Mouse (Mus musculus) embryo, embryonic 10.5 days (tissue): ENCODE measurements at regions not wholly inside any gene's neighbourhood (a gene's known extent, or its start where the extent isn't known, plus 50 kb on each side); places are given as distances from the start of the nearest gene placed in this dataset.

Experiments
- DNase-seq: peaks from one replicate; pipeline ENCODE4 v3.0.0-alpha.2; 2015; ENCODE audit warnings: low spot score

DNA sequence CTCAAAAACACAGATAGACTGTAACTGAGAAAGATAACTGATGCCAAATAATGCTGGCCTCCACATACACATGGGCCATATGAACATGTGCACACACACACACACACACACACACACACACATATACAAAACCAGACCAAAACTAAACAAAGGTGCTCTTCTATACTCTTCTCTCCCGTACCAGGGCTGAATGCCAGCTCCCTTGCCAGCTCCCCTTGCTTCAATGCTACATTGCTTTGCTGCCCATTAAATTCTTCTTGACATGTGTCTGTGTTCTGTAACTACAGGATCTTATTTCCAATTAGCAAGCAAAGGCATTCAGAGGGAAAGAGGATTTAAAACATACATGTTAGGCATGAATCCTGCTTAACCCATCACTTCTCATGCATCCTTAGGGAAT is 74.3 kb upstream of the Chrm2 start:
- DNase-seq = no peak
